Mouse (Mus musculus): ENCODE data around the gene Zbtb7a. TPM values are rescaled to one million over a fixed set of nuclear protein-coding genes. Genes with fewer than 3 reads are reported as not detected.
"Not testable (repeated sequence)": the region's sequence is repeated elsewhere in the genome, so short reads cannot be mapped to it uniquely, and the experiment has no call there.

Gene Zbtb7a
- polyA plus RNA-seq, 1 experiment from 2014 or later: 31.5 TPM

DNA sequence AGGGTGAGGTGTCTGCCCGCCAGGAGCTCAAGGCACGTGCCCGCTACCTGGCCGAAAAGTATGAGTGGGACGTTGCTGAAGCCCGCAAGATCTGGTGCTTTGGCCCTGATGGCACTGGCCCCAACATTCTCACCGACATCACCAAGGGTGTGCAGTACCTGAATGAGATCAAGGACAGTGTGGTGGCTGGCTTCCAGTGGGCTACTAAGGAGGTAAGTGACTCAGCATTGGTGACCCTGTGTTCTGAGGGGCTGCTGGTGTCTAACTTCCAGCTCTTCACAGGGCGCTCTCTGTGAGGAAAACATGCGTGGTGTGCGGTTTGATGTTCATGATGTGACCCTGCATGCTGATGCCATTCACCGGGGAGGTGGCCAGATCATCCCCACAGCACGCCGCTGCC, 45.9 kb downstream of the Zbtb7a start:
- Histone ChIP-seq H3K27ac (ENCODE audit: low read length) (no peak overlapping the region), H3K9ac (ENCODE audit: low read length) (no peak overlapping the region), H3K4me3 (ENCODE audit: low read length) (no peak overlapping the region), H3K27me3 (ENCODE audit: control insufficient read depth, insufficient read depth, low read depth, low read length) (no peaks in the 10 kb centered on the region), H3K9me3 (ENCODE audit: control insufficient read depth, low read length) (no peaks in the 10 kb centered on the region), H3K4me2 (ENCODE audit: low read depth, low read length) (no peak overlapping the region), H3K36me3 (ENCODE audit: control insufficient read depth, insufficient read depth, low read length) (peaks cover 56% of the 10 kb centered on the region), H3K4me1 (replicated peaks; ENCODE audit: control insufficient read depth, insufficient read depth, low read length) (peaks cover 39% of the 10 kb centered on the region)
- ATAC-seq (ENCODE audit: low read depth): no peak
- WGBS: 90% methylated on average over 13 of the region's 13 CpGs

- not testable (repeated sequence) for H3K4me3 ChIP-seq (ENCODE audit: low read length); H3K27me3 ChIP-seq (ENCODE audit: control insufficient read depth, insufficient read depth, low read depth, low read length); H3K4me2 ChIP-seq (ENCODE audit: low read depth, low read length); H3K27ac ChIP-seq (ENCODE audit: low read length); H3K9me3 ChIP-seq (ENCODE audit: control insufficient read depth, low read length); ATAC-seq (ENCODE audit: low read depth); H3K9ac ChIP-seq (ENCODE audit: low read length)
- peaks cover 38% of the 10 kb centered on the region for H3K4me1 ChIP-seq (replicated peaks; ENCODE audit: control insufficient read depth, insufficient read depth, low read length)
- WGBS: 67% methylated on average over 12 of the region's 12 CpGs
- peaks cover 59% of the 10 kb centered on the region for H3K36me3 ChIP-seq (ENCODE audit: control insufficient read depth, insufficient read depth, low read length)
These were observed 46.8 kb downstream of the Zbtb7a start for GRCm38 (mm10) chr10:81181860-81182259.

DNA sequence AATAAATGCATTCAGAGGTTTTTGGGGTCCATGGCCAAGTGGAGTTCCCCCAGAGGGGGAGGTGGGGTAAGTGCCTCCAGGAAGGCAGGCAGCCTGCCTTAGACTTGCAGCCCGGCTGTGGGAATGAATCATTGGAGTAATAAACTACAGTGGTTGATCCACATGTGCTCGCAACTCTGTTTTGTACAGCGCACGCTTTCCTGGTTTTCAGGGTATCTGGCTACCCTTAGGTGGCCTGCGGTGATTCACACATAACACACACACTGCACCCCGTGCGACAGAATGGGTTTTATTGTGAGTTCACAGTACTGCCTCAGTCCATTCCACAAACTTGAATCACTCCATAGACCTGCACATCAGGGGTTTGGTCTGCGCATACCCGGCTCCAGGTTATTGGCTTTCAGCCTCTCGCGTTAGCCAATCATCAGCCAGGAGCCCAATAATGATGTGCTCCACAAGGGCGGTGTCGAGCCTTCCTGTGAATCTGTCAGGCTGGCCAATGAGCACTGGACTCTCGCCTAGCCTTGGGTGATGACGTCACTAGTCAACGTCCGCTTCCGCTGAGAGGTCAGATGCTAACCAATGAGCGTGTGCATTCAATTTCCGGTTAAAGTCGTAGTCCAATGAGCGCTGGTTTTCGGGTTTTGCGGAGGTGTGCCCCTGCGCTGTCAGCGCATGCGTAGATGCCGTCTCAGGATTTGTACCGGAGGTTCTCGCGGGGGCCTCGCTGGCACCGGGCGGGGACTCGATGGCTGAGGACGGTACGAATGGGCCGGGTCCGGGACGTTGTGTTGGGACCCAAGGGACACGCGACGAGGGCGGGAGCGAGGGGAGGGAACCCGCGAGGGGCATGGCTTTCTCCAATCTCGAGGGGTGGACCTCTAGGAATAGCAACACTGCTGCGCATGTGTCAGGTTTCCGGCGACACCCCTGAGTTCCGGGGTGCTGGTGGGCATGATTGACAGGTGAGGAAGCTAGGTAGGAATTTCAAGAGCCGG, 47.6 kb downstream of the Zbtb7a start, which contains the start of gene Dapk3:
Dapk3 (plus strand) TSS at position 670 of the 998 bp plus-strand sequence.
- peak within 1 kb of the TSS; percentile 93 for H3K27ac ChIP-seq (ENCODE audit: low read length)
- H3K4me2 ChIP-seq (ENCODE audit: low read depth, low read length): peak within 1 kb of the TSS; percentile 60
- H3K9ac ChIP-seq (ENCODE audit: low read length): peak within 1 kb of the TSS; percentile 78
- peak within 1 kb of the TSS; percentile 69 for H3K4me3 ChIP-seq (ENCODE audit: low read length)
- WGBS: 4% methylated on average over 53 of the region's 53 CpGs
- H3K36me3 ChIP-seq (ENCODE audit: control insufficient read depth, insufficient read depth, low read length): peaks cover 59% of the 10 kb centered on the region
- H3K9me3 ChIP-seq (ENCODE audit: control insufficient read depth, low read length): no peaks in the 10 kb centered on the region
- H3K27me3 ChIP-seq (ENCODE audit: control insufficient read depth, insufficient read depth, low read depth, low read length): no peaks in the 10 kb centered on the region
- H3K4me1 ChIP-seq (replicated peaks; ENCODE audit: control insufficient read depth, insufficient read depth, low read length): peaks cover 37% of the 10 kb centered on the region
- peak; percentile 94 for ATAC-seq (ENCODE audit: low read depth)

GRCm38 (mm10) chr10:81183805-81184204, 48.8 kb downstream of the Zbtb7a start, which contains the start of gene 4930442H23Rik:
Gene 4930442H23Rik, minus strand, starts transcription at chr10:81183849.
- Histone ChIP-seq H3K4me1 (replicated peaks; ENCODE audit: control insufficient read depth, insufficient read depth, low read length) (peaks cover 25% of the 10 kb centered on the region), H3K27me3 (ENCODE audit: control insufficient read depth, insufficient read depth, low read depth, low read length) (no peaks in the 10 kb centered on the region), H3K36me3 (ENCODE audit: control insufficient read depth, insufficient read depth, low read length) (peaks cover 53% of the 10 kb centered on the region), H3K4me2 (ENCODE audit: low read depth, low read length) (peak within 1 kb of the TSS; percentile 60), H3K9ac (ENCODE audit: low read length) (peak within 1 kb of the TSS; percentile 78), H3K9me3 (ENCODE audit: control insufficient read depth, low read length) (no peaks in the 10 kb centered on the region), H3K4me3 (ENCODE audit: low read length) (peak within 1 kb of the TSS; percentile 69), H3K27ac (ENCODE audit: low read length) (peak within 1 kb of the TSS; percentile 93)
- 61% methylated on average over 5 of the region's 5 CpGs for WGBS
- ATAC-seq (ENCODE audit: low read depth): no peak

- Histone ChIP-seq H3K27me3 (ENCODE audit: control insufficient read depth, insufficient read depth, low read depth, low read length) (no peaks in the 10 kb centered on the region), H3K27ac (ENCODE audit: low read length) (peak overlapping the region; percentile 93), H3K4me2 (ENCODE audit: low read depth, low read length) (peak overlapping the region; percentile 25; the same call in 1 of the 2 replicates), H3K9me3 (ENCODE audit: control insufficient read depth, low read length) (no peaks in the 10 kb centered on the region), H3K4me3 (ENCODE audit: low read length) (no peak overlapping the region), H3K36me3 (ENCODE audit: control insufficient read depth, insufficient read depth, low read length) (peaks cover 43% of the 10 kb centered on the region), H3K9ac (ENCODE audit: low read length) (no peak overlapping the region; the same call in 1 of the 2 replicates), H3K4me1 (replicated peaks; ENCODE audit: control insufficient read depth, insufficient read depth, low read length) (peaks cover 25% of the 10 kb centered on the region)
- peak; percentile 38 for ATAC-seq (ENCODE audit: low read depth)
- WGBS: 13% methylated on average over 4 of the region's 4 CpGs
These were observed 49.7 kb downstream of the Zbtb7a start for GRCm38 (mm10) chr10:81184765-81185164.

GRCm38 (mm10) chr10:81187161-81187560, 52.1 kb downstream of the Zbtb7a start:
- no peak for ATAC-seq (ENCODE audit: low read depth)
- Histone ChIP-seq H3K4me2 (ENCODE audit: low read depth, low read length) (no peak overlapping the region), H3K4me1 (replicated peaks; ENCODE audit: control insufficient read depth, insufficient read depth, low read length) (peaks cover 36% of the 10 kb centered on the region), H3K4me3 (ENCODE audit: low read length) (no peak overlapping the region), H3K9me3 (ENCODE audit: control insufficient read depth, low read length) (no peaks in the 10 kb centered on the region), H3K27me3 (ENCODE audit: control insufficient read depth, insufficient read depth, low read depth, low read length) (no peaks in the 10 kb centered on the region), H3K9ac (ENCODE audit: low read length) (no peak overlapping the region; the same call in 1 of the 2 replicates), H3K36me3 (ENCODE audit: control insufficient read depth, insufficient read depth, low read length) (peaks cover 28% of the 10 kb centered on the region), H3K27ac (ENCODE audit: low read length) (no peak overlapping the region)
- WGBS: 92% methylated on average over 9 of the region's 9 CpGs

DNA sequence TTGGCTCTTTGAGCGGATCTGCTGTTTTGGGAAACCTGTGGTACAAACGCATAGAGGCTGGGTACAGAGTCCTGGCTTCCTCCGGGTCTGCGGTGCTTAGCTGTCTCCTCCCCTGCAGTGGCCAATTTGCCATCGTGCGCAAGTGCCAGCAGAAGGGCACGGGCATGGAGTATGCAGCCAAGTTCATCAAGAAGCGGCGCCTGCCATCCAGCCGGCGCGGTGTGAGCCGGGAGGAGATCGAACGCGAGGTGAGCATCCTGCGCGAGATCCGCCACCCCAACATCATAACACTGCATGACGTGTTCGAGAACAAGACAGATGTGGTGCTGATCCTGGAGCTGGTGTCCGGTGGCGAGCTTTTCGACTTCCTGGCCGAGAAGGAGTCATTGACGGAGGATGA, 54.8 kb downstream of the Zbtb7a start:
- Histone ChIP-seq H3K9me3 (ENCODE audit: control insufficient read depth, low read length) (no peaks in the 10 kb centered on the region), H3K4me3 (ENCODE audit: low read length) (no peak overlapping the region), H3K4me1 (replicated peaks; ENCODE audit: control insufficient read depth, insufficient read depth, low read length) (peaks cover 29% of the 10 kb centered on the region), H3K27me3 (ENCODE audit: control insufficient read depth, insufficient read depth, low read depth, low read length) (peaks cover 18% of the 10 kb centered on the region), H3K27ac (ENCODE audit: low read length) (no peak overlapping the region), H3K9ac (ENCODE audit: low read length) (no peak overlapping the region), H3K36me3 (ENCODE audit: control insufficient read depth, insufficient read depth, low read length) (peaks cover 23% of the 10 kb centered on the region), H3K4me2 (ENCODE audit: low read depth, low read length) (no peak overlapping the region)
- WGBS: 72% methylated on average over 26 of the region's 26 CpGs
- ATAC-seq (ENCODE audit: low read depth): no peak

- H3K4me3 ChIP-seq (ENCODE audit: low read length): no peak overlapping the region
- 67% methylated on average over 31 of the region's 31 CpGs for WGBS
- no peaks in the 10 kb centered on the region for H3K9me3 ChIP-seq (ENCODE audit: control insufficient read depth, low read length)
- no peak overlapping the region for H3K4me2 ChIP-seq (ENCODE audit: low read depth, low read length)
- H3K9ac ChIP-seq (ENCODE audit: low read length): no peak overlapping the region
- H3K4me1 ChIP-seq (replicated peaks; ENCODE audit: control insufficient read depth, insufficient read depth, low read length): peaks cover 24% of the 10 kb centered on the region
- ATAC-seq (ENCODE audit: low read depth): no peak
- H3K27me3 ChIP-seq (ENCODE audit: control insufficient read depth, insufficient read depth, low read depth, low read length): peaks cover 23% of the 10 kb centered on the region
- H3K36me3 ChIP-seq (ENCODE audit: control insufficient read depth, insufficient read depth, low read length): peaks cover 21% of the 10 kb centered on the region
- H3K27ac ChIP-seq (ENCODE audit: low read length): no peak overlapping the region
These were observed 55.4 kb downstream of the Zbtb7a start for GRCm38 (mm10) chr10:81190236-81190911.

DNA sequence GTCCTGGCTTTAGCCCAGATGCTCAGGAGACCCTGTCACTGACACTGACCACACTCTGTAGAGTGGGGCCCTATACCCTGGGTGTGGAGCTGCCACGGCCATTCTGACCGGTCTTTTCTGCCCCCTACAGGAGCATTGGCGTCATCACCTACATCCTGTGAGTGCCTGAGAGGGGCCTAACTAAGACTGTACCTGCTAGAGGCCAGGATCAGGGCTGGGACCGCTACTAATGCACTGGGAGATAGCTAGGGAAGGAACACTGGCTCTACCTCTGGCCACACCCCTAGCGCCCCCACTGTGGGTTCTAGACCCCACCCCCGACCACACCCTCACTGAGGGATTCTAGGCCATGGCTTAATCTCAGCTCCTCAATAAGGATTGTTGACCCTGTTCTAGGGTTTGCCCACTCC, 55.9 kb downstream of the Zbtb7a start:
- no peaks in the 10 kb centered on the region for H3K9me3 ChIP-seq (ENCODE audit: control insufficient read depth, low read length)
- peaks cover 25% of the 10 kb centered on the region for H3K27me3 ChIP-seq (ENCODE audit: control insufficient read depth, insufficient read depth, low read depth, low read length)
- peaks cover 23% of the 10 kb centered on the region for H3K4me1 ChIP-seq (replicated peaks; ENCODE audit: control insufficient read depth, insufficient read depth, low read length)
- no peak overlapping the region for H3K4me2 ChIP-seq (ENCODE audit: low read depth, low read length)
- no peak overlapping the region for H3K4me3 ChIP-seq (ENCODE audit: low read length)
- WGBS: 51% methylated on average over 6 of the region's 6 CpGs
- ATAC-seq (ENCODE audit: low read depth): no peak
- H3K9ac ChIP-seq (ENCODE audit: low read length): no peak overlapping the region
- H3K27ac ChIP-seq (ENCODE audit: low read length): peak overlapping the region; percentile 25; the same call in 1 of the 2 replicates
- peaks cover 18% of the 10 kb centered on the region for H3K36me3 ChIP-seq (ENCODE audit: control insufficient read depth, insufficient read depth, low read length)

Data from lung, embryonic 16.5 days (tissue).